Mouse (Mus musculus) spleen, adult 2 months (tissue): ENCODE measurements around the gene Stc2. TPM values are rescaled to one million over a fixed set of nuclear protein-coding genes. Genes with fewer than 3 reads are reported as not detected.

Experiments used
- DNase-seq, 2 experiments: peaks; one replicate each; pipeline versions ENCODE4 v3.0.0 to v3.0.0-alpha.2; 2012 to 2021; ENCODE audit warnings: low spot score in 2 of 2, low read depth in 1 of 2
- H3K27ac ChIP-seq: fragments of 200-500 bp; 2 replicates; pipeline ENCODE4 v1.5.1; 2012; ENCODE audit warnings: low read length, inconsistent platforms; ENCODE audit not compliant: insufficient read depth
- H3K27me3 ChIP-seq: fragments of 200-500 bp; 2 replicates; pipeline ENCODE4 v1.6.1; 2012; ENCODE audit warnings: mild to moderate bottlenecking, moderate library complexity, low read length, inconsistent platforms; ENCODE audit not compliant: control insufficient read depth, insufficient read depth
- H3K36me3 ChIP-seq: fragments of 200-500 bp; 2 replicates; pipeline ENCODE4 v1.6.1; 2012; ENCODE audit warnings: mild to moderate bottlenecking, low read length, inconsistent platforms; ENCODE audit not compliant: control insufficient read depth, insufficient read depth
- H3K4me1 ChIP-seq: fragments of 200-500 bp; 2 replicates; pipeline ENCODE4 v1.6.1; 2011; ENCODE audit warnings: inconsistent platforms; ENCODE audit not compliant: control insufficient read depth, insufficient read depth, insufficient read length
- H3K4me3 ChIP-seq: fragments of 200-500 bp; 2 replicates; pipeline ENCODE4 v1.5.1; 2011; ENCODE audit warnings: mild to moderate bottlenecking, inconsistent platforms; ENCODE audit not compliant: insufficient read depth, insufficient read length; ENCODE audit errors: extremely low read depth
- CTCF ChIP-seq: fragments of 200-500 bp; IDR thresholded peaks from 2 replicates; pipeline ENCODE4 v1.5.1; 2011; ENCODE audit warnings: mild to moderate bottlenecking, inconsistent platforms; ENCODE audit not compliant: insufficient read depth, insufficient read length, insufficient replicate concordance; ENCODE audit errors: extremely low read depth
- POLR2A ChIP-seq: fragments of 200-500 bp; IDR thresholded peaks from 2 replicates; pipeline ENCODE4 v1.6.1; 2011; ENCODE audit warnings: low read depth, low read length, inconsistent platforms
- WGBS: fragments of 180-500 bp; shearing (Covaris S2); methylation state at CpG from one replicate; pipeline ENCODE4 v1.1.7; 2018; 5-methylcytosine and 5-hydroxymethylcytosine counted together
- polyA plus RNA-seq: library from polyadenylated mRNA; depleted of rRNA; stranded (reverse); fragments of >200 nt; gene quantifications from 2 replicates; pipeline ENCODE4 v1.2.3, GENCODE M21; 2012

Stc2 gene
- polyA plus RNA-seq, 1 experiment: 3.4 TPM

- H3K27ac ChIP-seq: no peak overlapping the region
- no peak overlapping the region for H3K4me3 ChIP-seq
- no peaks in the 10 kb centered on the region for H3K36me3 ChIP-seq
- no peaks in the 10 kb centered on the region; the same call in 1 of the 2 replicates for H3K4me1 ChIP-seq
- TF ChIP-seq POLR2A (no peak), CTCF (peak; percentile 26; the same call in 1 of the 2 replicates)
- WGBS: 66% methylated on average over 7 of the region's 7 CpGs
- peaks cover 3% of the 10 kb centered on the region; the same call in 1 of the 2 replicates for H3K27me3 ChIP-seq
- no peak for DNase-seq
These were observed 3.6 kb upstream of the Stc2 start for GRCm38 (mm10) chr11:31373438-31373837.

DNA sequence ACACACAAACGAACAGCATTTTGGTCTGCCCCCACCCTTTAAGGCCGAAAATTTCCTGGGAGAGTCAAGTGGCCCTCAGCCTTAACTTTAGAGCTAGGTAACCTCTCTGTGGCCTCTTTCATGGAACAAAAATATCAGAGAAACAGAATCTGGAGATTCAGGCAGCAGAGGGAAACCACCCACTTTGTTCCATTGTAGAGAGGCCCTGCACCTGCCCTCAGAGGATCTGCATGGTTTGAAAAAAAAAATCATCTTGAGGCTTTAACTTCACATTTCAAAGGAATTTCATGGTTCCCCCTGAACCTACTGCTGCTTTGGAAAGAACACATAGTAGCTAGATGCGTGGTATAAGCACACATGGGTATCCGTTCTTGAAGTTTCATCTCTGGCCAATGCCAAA, 2.3 kb upstream of the Stc2 start:
- H3K4me1 ChIP-seq: no peaks in the 10 kb centered on the region; the same call in 1 of the 2 replicates
- TF ChIP-seq CTCF (no peak), POLR2A (no peak)
- WGBS: 77% methylated on average over 4 of the region's 4 CpGs

DNA sequence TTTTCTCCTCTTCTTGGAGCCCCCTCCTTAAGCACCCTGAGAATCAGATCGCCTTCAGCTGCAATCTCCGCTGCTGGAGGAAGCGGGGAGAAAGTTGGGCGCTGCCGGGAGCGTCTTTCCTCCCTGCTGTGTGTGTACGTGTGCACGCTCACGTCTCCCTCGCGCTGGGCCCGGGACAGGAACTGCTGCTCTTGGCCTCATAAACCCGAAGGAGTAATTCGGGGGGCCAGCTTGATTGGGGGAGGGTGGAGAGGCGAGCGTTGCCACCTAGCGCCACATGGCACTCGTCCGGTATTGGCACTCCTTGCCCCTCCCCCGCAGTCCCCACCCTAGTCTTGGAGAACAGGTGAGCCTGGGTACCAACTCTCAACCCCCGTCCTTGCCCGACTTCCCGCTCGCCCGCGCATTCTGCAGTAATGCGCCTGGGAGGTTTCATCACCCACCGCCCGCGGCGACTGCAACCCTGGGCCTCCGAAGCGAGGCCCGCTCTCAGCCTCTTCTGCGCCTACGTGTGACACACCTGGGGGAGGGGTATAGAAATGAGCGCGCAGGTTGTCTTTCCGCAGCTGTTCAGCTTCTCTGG, 1.5 kb upstream of the Stc2 start:
- Histone ChIP-seq H3K36me3 (no peaks in the 10 kb centered on the region), H3K27me3 (peaks cover 3% of the 10 kb centered on the region; the same call in 1 of the 2 replicates), H3K27ac (no peak overlapping the region), H3K4me1 (no peaks in the 10 kb centered on the region; the same call in 1 of the 2 replicates), H3K4me3 (no peak overlapping the region)
- no peak for DNase-seq
- WGBS: 7% methylated on average over 39 of the region's 39 CpGs
- TF ChIP-seq CTCF (no peak), POLR2A (no peak)

More for the DNA sequence above, 2.3 kb upstream of the Stc2 start:
- Histone ChIP-seq H3K27ac (no peak overlapping the region), H3K36me3 (no peaks in the 10 kb centered on the region), H3K4me3 (no peak overlapping the region), H3K27me3 (peaks cover 3% of the 10 kb centered on the region; the same call in 1 of the 2 replicates)
- no peak for DNase-seq

DNA sequence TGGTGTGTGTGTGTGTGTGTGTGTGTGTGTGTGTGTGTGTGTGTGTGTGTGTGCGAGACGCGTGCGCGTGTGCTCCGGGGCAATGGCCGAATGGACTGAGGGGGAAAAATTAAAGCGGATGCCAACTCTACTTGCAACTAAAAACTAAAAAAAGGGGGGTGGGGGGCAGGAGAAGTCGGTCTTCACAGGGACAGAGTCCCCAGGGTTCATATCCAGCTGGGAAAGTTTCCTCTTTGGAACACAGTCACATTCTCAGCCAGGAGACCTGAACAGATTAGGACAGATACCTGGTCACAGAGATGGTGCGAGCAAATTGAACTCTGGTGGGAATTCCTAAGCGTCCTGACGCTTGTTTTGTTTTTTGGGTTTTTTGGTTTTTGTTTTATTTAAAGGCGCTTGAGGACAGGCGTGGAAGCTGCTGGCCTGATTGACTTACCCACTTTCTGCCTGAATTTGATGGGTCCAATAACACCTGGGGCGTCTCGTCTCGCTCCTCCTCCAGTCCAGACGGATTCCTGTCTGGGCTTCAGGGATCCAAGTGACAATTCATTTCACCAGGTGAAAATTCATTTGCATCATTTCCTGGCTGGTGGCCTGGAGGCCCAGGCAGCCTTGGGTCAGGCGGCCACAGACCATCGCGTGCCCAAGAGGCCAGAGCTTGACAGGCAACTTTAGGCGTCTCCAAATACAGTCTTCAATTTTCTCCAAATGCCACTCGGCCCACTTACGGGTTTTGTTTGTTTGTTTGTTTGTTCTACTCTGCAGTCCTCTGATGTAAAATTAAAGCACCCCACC, 759 bp upstream of the Stc2 start:
- TF ChIP-seq CTCF (no peak), POLR2A (no peak)
- no peak overlapping the region for H3K4me3 ChIP-seq
- peaks cover 3% of the 10 kb centered on the region; the same call in 1 of the 2 replicates for H3K27me3 ChIP-seq
- H3K36me3 ChIP-seq: no peaks in the 10 kb centered on the region
- 7% methylated on average over 23 of the region's 24 CpGs for WGBS
- DNase-seq: no peak
- no peaks in the 10 kb centered on the region; the same call in 1 of the 2 replicates for H3K4me1 ChIP-seq
- H3K27ac ChIP-seq: no peak overlapping the region

- Histone ChIP-seq H3K4me3 (peak overlapping the region; percentile 44), H3K27ac (peak overlapping the region; percentile 26; the same call in 1 of the 2 replicates), H3K4me1 (no peaks in the 10 kb centered on the region; the same call in 1 of the 2 replicates), H3K27me3 (peaks cover 3% of the 10 kb centered on the region; the same call in 1 of the 2 replicates), H3K36me3 (no peaks in the 10 kb centered on the region)
- WGBS: 3% methylated on average over 50 of the region's 50 CpGs
- no peak for DNase-seq
- no peak for TF ChIP-seq POLR2A
- no peak for TF ChIP-seq CTCF
These were observed 768 bp downstream of the Stc2 start for GRCm38 (mm10) chr11:31368965-31369647.

DNA sequence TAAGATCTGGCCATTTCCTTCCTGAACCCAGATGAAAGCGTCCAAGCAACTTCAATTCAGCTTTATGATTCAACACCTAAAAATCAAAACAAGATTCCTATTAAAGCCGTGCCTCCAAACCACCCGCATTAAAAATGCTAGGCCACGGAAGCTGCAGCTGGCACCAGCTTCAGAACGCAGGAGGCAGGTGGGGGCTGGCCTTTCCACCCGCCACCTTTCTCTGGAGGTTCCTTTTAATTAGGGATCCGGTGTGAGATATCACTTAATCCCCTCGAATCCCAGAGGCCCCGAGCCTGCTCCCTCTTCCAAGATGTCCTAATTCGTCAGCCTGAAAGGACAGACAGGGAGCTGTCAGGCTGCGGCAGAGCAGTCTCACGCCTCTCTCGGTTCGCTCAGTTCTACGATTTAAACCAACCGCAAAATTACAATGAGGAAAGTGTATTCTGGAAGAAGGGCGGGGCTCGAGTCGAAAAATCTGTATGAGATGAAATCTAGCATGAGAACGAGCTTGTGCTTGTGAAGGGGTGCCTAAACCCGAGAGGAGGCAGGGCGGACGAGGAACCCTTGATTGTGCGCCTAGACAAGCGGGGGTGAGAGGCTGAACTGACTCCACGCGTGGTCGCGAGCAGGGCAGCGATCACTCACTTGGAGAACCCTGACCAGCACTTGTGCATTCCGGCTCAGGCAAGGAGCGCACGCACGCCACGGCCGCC, 1.5 kb downstream of the Stc2 start:
- no peaks in the 10 kb centered on the region; the same call in 1 of the 2 replicates for H3K4me1 ChIP-seq
- 6% methylated on average over 36 of the region's 36 CpGs for WGBS
- H3K27ac ChIP-seq: 0 out of 2 replicates have a peak overlapping the region, but pooled peaks have one; percentile 26
- H3K27me3 ChIP-seq: peaks cover 3% of the 10 kb centered on the region; the same call in 1 of the 2 replicates
- peak overlapping the region; percentile 44; the same call in 1 of the 2 replicates for H3K4me3 ChIP-seq
- no peak for TF ChIP-seq POLR2A
- no peak for TF ChIP-seq CTCF
- H3K36me3 ChIP-seq: no peaks in the 10 kb centered on the region
- DNase-seq: no peak
